Comparison of ENCODE assay signal across 12 mouse cellular contexts in genomic region chr14:14492041-14492440, GRCm38 (mm10).
"Had no signal": no experiment of that assay in that cellular context is flagged by ENCODE, and none has a peak within 500 bp of the region (broad histone marks: within the 10 kb centered on the region; RNA-seq: fewer than 3 reads in every experiment).

No protein-coding gene starts in this region.

- DNase-seq: lung, adult 18-20 months; lung, embryonic 14.5 days; lung, postnatal 10 days; lung, postnatal 4 days; midbrain, embryonic 14.5 days; retina, postnatal 1 day; right cerebral cortex, adult 18-20 months; right cerebral cortex, postnatal 25 days; spleen, adult 18-20 months; thymus, adult 18-20 months; thymus, postnatal 14 days; thymus, postnatal 36 days had no signal
